Mouse (Mus musculus) megakaryocyte, embryonic 14.5 days (primary cell): ENCODE results near the gene Zfp800. TPM values are rescaled to one million over a fixed set of nuclear protein-coding genes. Genes with fewer than 3 reads are reported as not detected.

ENCODE experiments used
- H3K27me3 ChIP-seq: replicated peaks from 2 replicates; pipeline ENCODE3; 2012; ENCODE audit warnings: inconsistent platforms
- H3K36me3 ChIP-seq: replicated peaks from 2 replicates; pipeline ENCODE3; 2012; ENCODE audit warnings: low read length, inconsistent platforms, mixed read lengths
- H3K4me1 ChIP-seq: 2 replicates; pipeline ENCODE4 v1.6.1; 2012; ENCODE audit warnings: inconsistent platforms
- H3K4me3 ChIP-seq: replicated peaks from 2 replicates; pipeline ENCODE3; 2012; ENCODE audit warnings: moderate library complexity, mild to moderate bottlenecking, inconsistent platforms
- H3K9me3 ChIP-seq: 2 replicates; pipeline ENCODE4 v1.6.1; 2012; ENCODE audit warnings: inconsistent platforms
- FLI1 ChIP-seq: IDR thresholded peaks from 2 replicates; pipeline ENCODE4 v1.6.1; 2012; ENCODE audit warnings: low read length, inconsistent platforms, mixed read lengths
- GATA1 ChIP-seq: IDR thresholded peaks from 3 replicates; pipeline ENCODE4 v1.6.1; 2012; ENCODE audit warnings: mixed read lengths, low read length, inconsistent platforms, borderline replicate concordance
- polyA plus RNA-seq: library from polyadenylated mRNA; stranded (reverse); fragments of >175 nt; gene quantifications from 2 replicates; pipeline ENCODE4 v1.2.3, GENCODE M21; 2012; ENCODE audit warnings: low replicate concordance; ENCODE audit not compliant: insufficient read depth

Gene Zfp800
- polyA plus RNA-seq, 1 experiment = 6.0 TPM

- Histone ChIP-seq H3K27me3 (no peaks in the 10 kb centered on the region), H3K9me3 (peaks cover 4% of the 10 kb centered on the region; the same call in 1 of the 2 replicates), H3K4me1 (peaks cover 6% of the 10 kb centered on the region), H3K36me3 (no peaks in the 10 kb centered on the region), H3K4me3 (no peak overlapping the region)
- TF ChIP-seq FLI1 = no peak
- no peak for TF ChIP-seq GATA1
Observed at GRCm38 (mm10) chr6:28345181-28345580, 52.6 kb downstream of the Zfp800 start.

GRCm38 (mm10) chr6:28342863-28343262, 54.9 kb downstream of the Zfp800 start:
- no peaks in the 10 kb centered on the region for H3K36me3 ChIP-seq
- TF ChIP-seq GATA1 (no peak), FLI1 (no peak)
- peak overlapping the region; percentile 54 for H3K4me3 ChIP-seq
- peaks cover 4% of the 10 kb centered on the region; the same call in 1 of the 2 replicates for H3K9me3 ChIP-seq
- peaks cover 6% of the 10 kb centered on the region for H3K4me1 ChIP-seq
- H3K27me3 ChIP-seq = no peaks in the 10 kb centered on the region

GRCm38 (mm10) chr6:28341174-28341573, 56.6 kb downstream of the Zfp800 start:
- Histone ChIP-seq H3K4me3 (no peak overlapping the region), H3K9me3 (no peaks in the 10 kb centered on the region), H3K4me1 (peaks cover 6% of the 10 kb centered on the region), H3K27me3 (no peaks in the 10 kb centered on the region), H3K36me3 (no peaks in the 10 kb centered on the region)
- TF ChIP-seq FLI1 = no peak
- TF ChIP-seq GATA1 = no peak

- Histone ChIP-seq H3K4me1 (peaks cover 6% of the 10 kb centered on the region), H3K4me3 (no peak overlapping the region), H3K27me3 (no peaks in the 10 kb centered on the region), H3K9me3 (no peaks in the 10 kb centered on the region), H3K36me3 (no peaks in the 10 kb centered on the region)
- TF ChIP-seq FLI1 = no peak
- no peak for TF ChIP-seq GATA1
Observed at GRCm38 (mm10) chr6:28339410-28339809, 58.4 kb downstream of the Zfp800 start.

GRCm38 (mm10) chr6:28333696-28334095, 64.1 kb downstream of the Zfp800 start:
- no peak for TF ChIP-seq FLI1
- no peak for TF ChIP-seq GATA1
- Histone ChIP-seq H3K4me3 (no peak overlapping the region), H3K36me3 (no peaks in the 10 kb centered on the region), H3K4me1 (peaks cover 5% of the 10 kb centered on the region), H3K27me3 (no peaks in the 10 kb centered on the region), H3K9me3 (no peaks in the 10 kb centered on the region)

GRCm38 (mm10) chr6:28332546-28332945, 65.3 kb downstream of the Zfp800 start:
- peaks cover 5% of the 10 kb centered on the region for H3K4me1 ChIP-seq
- TF ChIP-seq GATA1 (no peak), FLI1 (no peak)
- no peaks in the 10 kb centered on the region for H3K27me3 ChIP-seq
- no peaks in the 10 kb centered on the region for H3K9me3 ChIP-seq
- H3K36me3 ChIP-seq = no peaks in the 10 kb centered on the region
- no peak overlapping the region for H3K4me3 ChIP-seq

GRCm38 (mm10) chr6:28329815-28330214, 68.0 kb downstream of the Zfp800 start:
- Histone ChIP-seq H3K9me3 (0 out of 2 replicates have a peak, but pooled peaks cover 3% of the 10 kb centered on the region), H3K4me3 (no peak overlapping the region), H3K27me3 (no peaks in the 10 kb centered on the region), H3K4me1 (peaks cover 9% of the 10 kb centered on the region), H3K36me3 (no peaks in the 10 kb centered on the region)
- TF ChIP-seq FLI1 (no peak), GATA1 (no peak)

GRCm38 (mm10) chr6:28329002-28329596, 68.7 kb downstream of the Zfp800 start:
- Histone ChIP-seq H3K4me1 (peaks cover 9% of the 10 kb centered on the region), H3K4me3 (no peak overlapping the region), H3K36me3 (no peaks in the 10 kb centered on the region), H3K9me3 (0 out of 2 replicates have a peak, but pooled peaks cover 5% of the 10 kb centered on the region), H3K27me3 (no peaks in the 10 kb centered on the region)
- no peak for TF ChIP-seq FLI1
- no peak for TF ChIP-seq GATA1

- Histone ChIP-seq H3K4me1 (peaks cover 18% of the 10 kb centered on the region), H3K9me3 (peaks cover 16% of the 10 kb centered on the region), H3K27me3 (no peaks in the 10 kb centered on the region), H3K36me3 (no peaks in the 10 kb centered on the region), H3K4me3 (no peak overlapping the region)
- no peak for TF ChIP-seq FLI1
Observed at GRCm38 (mm10) chr6:28326720-28327119, 71.1 kb downstream of the Zfp800 start.

- H3K27me3 ChIP-seq = peaks cover 3% of the 10 kb centered on the region
- H3K36me3 ChIP-seq = no peaks in the 10 kb centered on the region
- no peak for TF ChIP-seq FLI1
- no peak for TF ChIP-seq GATA1
- peaks cover 12% of the 10 kb centered on the region for H3K4me1 ChIP-seq
- no peak overlapping the region for H3K4me3 ChIP-seq
- H3K9me3 ChIP-seq = peaks cover 16% of the 10 kb centered on the region
Observed at GRCm38 (mm10) chr6:28322399-28322798, 75.4 kb downstream of the Zfp800 start.
